Mouse (Mus musculus) monocyte, adult 2 months (primary cell): Measurements from ENCODE around the gene Ankrd63.

ENCODE experiments used
- DNase-seq, 2 experiments: peaks; one replicate each; pipeline ENCODE4 v3.0.0; 2022; ENCODE audit warnings: low spot score in 2 of 2, low read depth in 1 of 2

Ankrd63 gene

DNA sequence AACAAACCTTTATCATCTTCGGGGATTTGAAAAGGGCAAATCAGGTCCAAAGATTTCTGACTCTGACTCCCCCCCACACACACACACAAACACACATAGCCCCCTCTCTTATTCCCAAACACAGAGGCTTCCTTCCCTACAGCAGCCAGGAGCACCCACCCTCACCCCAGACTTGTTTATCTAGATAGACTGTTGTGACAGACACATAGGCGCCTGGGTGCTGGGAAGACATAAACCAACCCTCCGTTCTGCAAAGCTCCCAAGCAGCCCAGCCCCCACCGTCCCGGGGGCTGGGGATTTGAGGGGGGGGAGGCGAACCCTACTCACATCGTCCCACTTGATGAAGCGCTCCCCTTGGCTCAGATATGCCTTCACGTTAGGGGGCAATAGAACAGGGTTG is 24.1 kb upstream of the Ankrd63 start:
- no peak for DNase-seq

DNA sequence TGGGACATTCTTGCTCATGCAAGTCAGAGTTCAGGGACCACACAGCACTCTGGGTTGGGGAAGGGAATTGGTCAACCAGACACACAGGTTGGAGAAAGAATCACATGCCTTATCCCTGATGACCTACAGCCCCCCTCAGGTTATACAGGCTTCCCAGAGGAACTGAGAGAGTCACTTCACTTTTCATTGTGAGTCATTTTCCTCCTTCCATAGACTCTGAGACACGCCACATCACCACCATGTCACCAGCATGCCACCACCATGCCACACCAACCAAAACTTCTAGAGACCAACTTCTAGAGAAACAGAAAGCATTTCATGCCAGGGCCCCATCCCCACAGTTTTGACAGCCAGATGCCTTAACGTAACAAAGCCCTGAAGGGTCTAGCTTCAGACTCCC is 23.1 kb upstream of the Ankrd63 start:
- DNase-seq = no peak

DNA sequence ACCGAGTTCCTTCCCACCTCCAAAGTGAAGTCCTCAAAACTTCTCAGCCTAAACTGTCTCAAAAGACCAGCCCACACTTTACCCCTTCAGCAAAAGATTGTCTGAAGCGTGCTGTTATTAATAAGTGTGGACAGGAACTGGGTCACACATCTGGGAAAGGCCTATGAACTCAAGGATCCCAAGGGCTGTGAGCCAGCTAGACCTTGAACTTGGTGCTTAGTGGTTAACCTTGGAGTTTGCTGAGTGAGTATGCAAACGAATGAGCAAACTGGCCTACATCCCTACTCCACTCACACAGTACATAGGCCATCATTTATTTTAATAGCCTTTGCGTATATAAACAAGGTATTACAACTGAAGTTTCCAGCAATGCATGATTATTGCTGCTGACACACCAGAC is 21.7 kb upstream of the Ankrd63 start:
- DNase-seq = no peak

DNA sequence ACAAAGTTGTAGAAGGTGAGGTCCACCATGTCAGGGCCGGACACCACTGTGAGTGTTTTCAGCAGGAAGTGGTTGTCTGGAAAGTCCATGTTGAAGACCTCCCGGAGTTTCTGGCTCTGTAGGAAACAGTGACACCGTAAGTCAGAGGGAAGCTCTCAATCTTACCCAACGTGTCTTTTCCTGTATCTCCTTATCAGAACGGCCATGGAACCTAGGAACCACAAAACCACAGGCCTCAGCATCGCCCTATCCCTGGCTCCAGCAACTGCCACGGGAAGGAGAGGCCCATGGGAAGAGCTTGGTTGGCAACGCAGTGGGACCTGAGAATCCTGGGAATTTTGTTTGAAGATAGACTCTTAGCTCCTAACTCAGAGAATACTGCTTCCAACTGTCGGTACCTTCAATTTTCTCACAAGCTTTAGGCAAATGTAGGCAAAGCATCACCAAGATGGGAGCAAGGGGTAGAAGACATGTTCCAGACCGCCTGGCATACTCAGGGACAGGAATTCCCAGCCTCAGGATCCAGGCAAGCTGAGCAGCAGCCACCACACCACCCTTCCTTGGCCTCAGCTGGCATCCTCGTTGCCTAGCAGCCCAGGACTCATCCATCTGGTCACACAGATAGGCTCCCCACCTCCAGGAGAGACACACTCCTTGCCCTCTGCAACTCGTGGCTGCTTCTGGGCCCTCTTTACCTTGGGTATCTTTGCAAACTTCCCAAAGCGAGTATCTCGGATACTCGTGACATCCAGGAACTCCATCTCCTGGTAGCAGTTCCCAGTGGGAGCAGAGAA is 20.1 kb upstream of the Ankrd63 start:
- DNase-seq = no peak

DNA sequence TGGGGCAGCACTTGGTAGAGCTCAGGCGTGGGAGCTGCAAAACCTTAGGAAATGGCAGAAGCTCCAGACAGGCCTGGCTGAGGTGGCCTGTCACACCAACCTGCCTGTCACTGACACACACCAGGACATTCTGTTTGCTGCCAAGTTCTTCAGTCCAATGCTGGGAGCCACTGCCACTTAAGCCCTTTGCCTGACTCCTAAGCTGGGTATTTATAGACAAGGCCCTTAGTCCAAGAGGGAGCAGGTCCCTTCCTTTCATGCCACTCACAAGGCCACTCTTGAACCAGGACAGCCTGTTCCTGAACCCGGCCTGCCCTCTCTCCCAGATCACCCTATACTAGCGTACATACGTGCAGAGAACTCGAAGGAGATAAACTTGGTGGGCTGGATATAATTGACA is 12.9 kb upstream of the Ankrd63 start:
- DNase-seq = no peak

DNA sequence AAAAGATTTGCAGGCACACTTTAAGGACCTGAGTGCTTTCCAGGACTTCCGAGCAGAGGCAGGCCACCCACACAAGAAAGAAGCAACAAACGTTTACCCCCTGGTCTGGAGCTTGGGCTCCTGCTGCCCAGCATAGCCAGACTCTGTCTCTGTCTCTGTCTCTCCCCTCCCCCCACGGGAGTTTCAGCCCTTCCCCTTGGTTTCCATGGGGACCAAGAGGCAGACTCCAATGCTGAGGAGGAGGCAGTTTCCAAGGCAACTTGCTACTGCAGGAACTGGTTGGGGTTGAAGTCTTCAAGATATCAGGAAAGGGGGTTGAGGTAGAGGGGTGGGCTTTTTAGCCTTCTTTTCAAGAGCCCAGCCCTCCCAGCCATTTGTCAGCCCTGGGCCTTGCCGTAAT is 10.5 kb upstream of the Ankrd63 start:
- DNase-seq = no peak

DNA sequence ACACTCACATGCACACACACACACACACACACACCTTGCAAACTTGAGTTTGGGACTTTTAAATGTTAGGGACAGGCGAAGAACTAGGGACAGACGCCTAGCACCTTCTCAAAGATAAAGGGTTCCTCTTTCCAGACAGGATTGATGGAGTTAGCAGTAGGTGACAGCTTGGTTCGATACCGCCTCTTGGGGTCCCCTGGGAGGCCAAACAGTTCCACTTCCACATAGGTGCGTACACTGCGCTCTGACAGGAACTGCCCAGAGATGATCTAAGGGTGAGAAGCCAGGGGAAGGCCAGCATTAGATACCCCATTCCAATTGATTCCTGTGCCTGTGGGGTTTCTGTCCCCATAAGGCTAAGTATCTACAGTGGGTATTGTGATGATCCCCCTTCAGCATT is 9.9 kb upstream of the Ankrd63 start:
- DNase-seq = no peak

DNA sequence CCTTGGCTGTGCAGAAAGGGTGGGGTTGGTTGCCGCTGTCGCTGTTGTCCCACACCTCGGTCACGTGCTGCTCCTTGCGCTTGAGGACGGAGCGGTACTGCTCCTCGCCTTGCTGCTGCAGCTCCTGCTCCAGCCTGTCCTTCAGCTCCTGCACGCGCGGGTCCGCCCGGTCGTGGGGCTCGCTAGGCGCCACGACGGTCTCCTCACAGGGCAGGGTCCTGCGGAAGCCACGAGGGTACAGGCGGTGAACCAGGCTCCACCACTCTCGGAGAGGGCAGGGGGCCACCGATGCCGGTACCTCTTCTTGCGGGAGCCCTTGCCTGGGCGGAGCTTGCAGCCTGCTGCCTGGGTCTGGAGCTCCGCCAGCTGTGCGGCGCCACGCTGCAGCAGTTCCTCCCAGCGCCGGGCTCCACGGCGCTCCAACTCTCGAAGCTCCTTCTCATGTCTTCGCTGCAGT is 7.3 kb upstream of the Ankrd63 start:
- DNase-seq = no peak

DNA sequence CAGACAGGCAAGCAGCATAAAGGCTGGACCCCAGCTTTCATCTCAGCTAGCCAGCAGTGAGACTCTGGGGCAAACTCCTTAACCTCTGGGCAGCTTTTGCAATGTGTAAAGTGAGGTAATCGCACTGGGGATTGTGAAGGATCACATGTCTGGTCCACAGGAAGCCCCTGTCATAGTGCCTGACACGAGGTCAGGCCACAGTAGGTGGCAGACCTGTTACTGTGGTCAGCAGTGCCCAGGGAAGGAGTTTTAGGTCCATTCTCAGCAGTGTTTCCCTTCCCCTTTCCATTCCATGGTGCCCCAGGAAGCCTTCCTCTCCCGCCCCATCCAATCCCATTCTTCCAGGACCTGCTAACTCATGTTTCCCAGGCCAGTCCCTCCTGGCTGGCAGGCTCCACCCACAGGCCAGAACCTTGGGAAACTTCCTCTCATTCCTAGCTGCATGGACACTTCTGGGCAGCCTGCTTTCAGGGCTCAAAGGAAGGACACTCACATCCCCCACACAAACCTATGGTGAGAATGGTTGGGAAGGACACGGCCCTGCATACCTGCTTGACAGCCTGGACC is 6.0 kb upstream of the Ankrd63 start:
- DNase-seq = no peak

DNA sequence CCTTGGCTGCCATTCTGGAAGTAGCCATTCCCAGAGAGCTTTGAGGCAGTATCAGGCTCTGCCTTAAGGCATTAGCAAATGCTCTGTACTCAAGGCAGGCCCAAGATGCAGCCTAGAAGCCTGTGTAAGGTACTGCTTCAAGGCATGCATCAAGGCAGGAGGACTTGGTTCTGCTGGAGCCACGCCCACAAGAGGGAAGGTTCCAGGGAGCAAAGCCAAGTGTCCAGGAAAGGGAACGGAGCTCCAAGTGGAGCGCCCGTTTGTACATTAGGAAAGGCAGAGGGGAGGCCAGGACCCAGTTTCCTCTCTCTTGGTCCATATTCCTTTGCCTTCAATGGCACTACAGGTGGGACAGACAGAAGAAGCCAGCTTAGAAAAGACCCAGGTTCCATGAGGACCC is 4.7 kb upstream of the Ankrd63 start:
- DNase-seq = no peak

DNA sequence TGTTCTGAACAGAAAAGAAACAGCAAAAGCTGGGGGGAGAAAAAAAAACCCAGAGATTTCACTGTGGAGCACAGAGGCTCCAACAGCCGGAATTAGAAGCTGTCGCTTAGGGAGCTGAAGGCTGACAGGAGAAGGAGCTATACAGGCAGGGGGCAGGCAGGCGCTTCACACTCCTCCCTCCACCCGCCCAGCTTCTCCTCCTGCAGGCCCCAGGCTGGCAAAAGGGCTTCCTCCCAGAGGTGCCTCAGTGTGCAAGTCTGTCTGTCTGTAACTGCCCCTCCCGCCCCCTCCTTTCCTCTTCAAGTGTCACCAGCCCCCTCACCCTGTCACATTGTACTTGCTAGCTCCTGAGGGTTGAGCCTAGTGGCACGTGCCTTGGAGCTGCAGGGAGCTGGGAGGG is 2.7 kb upstream of the Ankrd63 start:
- no peak for DNase-seq

DNA sequence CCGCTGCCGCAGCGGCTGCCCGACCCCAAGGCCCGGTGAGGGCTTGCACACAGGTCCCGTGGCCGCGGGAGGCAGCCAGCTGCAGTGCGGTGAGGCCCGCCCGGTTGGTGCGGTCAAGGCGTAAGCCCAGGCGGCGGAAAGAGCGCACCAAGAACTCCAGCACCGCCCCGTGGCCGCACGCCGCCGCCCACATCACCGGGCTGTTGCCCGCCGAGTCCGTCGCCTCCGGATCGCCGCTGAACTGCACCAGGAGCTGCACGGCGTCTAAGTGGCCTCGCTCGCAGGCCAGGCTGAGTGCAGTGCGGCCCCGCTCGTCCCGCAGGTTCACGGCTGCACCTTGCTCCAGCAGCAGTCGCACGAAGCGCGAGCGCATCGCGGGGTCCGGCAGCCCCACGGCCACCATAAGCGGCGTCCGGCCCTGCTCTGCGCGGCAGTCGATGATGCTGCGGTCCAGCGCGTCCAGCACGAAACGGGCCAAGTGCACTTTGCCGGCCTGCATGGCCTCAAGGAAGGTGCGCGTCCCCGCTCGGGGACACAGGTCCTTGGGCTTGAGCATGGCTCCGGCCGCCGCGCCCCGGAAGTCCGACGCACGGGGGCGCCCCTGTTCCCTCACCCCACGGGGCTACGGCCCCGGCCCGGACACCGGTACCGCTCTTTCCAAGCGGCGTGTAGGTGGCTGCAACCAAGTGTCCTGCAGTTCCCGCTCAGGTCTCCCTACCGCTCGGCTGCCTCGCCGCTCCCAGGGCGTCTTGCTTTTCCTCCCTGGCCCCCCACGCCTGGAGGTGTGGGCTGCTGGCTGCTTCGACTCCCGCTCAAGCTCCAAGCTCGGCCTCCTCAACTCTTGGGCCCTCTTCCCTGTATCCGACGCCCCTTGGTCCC is 641 bp downstream of the Ankrd63 start:
- DNase-seq = no peak

DNA sequence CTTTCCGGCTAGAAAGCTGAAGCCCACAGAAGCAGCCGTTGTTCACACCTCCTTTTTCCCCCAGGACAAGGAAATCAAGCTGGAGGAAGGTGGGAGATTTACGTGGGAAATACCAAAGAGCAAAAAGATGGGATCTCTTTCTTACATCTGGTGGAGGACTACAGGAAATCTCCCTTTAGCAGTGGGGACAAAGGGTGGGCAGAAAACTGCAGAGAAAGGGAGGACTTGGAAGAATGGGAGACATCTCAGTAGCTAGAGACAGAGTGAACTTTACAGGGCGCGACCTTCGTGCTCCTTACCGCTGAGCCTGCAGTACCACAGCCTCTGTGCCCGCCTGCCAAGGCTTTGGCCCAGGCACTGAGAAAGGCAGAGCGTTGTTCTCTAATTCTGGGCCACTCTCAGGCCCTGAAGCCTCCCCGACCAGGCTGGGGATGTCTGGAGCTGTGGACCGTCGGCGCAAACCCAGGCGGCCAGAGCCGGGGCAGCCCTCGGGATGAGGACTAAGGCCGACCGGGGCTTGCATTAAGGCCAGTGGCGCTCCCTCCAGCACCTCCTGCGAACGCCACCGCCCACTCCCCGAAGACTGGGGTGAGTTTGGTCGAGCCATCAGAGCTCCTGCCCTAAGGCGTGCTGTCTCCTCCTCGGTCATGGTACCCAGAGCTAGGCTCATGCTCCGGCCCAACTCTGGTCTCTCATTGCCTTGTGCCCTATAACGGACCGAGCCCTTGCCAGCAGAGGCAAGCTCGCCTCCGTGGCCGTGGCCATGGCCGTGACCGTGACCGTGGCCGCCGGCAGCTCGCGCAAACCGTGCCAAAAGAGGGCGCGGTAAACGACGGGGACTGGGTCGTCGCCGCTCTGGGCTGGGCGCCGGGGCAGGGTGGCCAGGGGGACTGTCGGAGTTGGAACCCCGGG is 1.5 kb downstream of the Ankrd63 start:
- no peak for DNase-seq

DNA sequence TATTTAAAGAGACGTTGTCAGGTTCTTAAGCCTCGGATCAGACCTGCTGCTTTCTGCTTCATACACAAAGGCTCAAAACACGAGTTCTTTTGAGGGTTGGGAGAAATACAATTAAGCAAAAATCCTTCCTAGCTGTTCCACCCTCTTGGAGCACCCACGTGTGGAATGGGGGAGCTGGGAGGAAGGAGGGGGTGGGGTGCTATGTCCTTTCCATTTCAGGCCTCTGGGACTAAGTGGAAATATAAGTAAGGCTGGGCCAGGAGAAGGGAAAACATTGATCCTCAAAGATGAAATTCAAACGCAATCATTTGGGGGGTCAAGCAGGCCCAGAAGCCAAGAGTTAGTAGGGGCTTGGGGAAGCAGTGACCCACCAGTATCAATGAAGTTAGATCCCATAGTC is 2.6 kb downstream of the Ankrd63 start:
- DNase-seq = no peak

DNA sequence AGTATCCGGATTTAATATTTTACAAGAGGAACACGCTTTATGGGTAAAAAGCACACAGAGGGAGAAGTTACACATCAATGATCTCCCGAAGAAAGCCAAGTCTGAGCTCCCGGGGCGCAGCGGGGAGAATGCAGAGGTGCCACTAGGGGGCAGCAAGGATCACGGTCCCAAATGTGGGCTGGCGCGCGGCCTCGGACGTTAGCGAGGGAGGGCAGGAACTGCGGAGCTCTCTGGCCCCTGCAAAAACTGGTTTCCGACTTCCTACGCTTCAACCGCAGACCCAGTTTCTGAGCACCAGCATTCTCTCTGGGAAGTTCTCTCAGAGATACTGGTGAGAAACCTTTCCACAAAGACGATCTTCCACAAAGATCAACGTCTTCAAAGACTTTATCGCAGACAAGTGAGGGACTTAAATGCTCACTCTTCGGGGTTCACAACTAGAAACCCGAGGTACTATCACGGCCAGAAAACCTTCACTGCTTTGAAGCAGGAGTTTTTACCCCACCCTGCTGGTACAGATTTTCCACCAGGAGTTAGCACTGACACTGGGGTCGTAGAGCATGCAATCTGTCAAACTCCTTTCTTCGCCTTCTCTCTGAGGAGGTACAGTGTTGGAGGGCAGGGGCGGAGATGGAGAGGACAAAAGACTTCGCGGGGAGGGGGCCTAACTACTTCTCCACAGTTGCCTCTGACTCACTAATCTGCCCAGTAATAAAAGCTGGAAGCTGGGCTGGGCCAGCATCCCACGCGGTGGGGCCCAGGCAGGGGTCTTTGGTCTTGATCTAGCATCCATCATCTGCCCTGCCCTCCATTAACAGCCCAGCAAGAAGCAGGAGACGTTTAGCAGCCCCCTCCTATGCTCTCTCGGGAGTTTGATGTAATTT is 3.3 kb downstream of the Ankrd63 start:
- peak; percentile 33 to 69 for DNase-seq

DNA sequence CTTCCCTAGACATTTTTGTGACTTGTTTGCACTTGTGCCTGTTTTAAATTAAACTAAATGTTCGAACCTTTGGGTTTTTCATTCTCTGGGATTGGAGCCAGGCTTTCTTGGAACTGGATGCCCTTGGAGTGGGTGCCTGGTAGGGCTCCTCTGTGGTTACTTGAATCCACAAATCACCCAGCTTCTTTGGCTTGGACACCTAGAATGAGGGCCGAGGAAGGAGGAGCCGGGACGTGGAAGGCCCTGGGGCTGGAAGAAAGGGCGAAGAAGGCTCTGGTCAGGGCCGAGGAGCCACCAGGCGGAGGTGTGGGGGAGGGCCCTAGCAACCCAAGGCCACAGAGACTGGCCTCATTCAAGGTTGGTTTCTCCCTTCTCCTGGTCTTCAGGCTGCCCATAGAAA is 5.8 kb downstream of the Ankrd63 start:
- DNase-seq = no peak

DNA sequence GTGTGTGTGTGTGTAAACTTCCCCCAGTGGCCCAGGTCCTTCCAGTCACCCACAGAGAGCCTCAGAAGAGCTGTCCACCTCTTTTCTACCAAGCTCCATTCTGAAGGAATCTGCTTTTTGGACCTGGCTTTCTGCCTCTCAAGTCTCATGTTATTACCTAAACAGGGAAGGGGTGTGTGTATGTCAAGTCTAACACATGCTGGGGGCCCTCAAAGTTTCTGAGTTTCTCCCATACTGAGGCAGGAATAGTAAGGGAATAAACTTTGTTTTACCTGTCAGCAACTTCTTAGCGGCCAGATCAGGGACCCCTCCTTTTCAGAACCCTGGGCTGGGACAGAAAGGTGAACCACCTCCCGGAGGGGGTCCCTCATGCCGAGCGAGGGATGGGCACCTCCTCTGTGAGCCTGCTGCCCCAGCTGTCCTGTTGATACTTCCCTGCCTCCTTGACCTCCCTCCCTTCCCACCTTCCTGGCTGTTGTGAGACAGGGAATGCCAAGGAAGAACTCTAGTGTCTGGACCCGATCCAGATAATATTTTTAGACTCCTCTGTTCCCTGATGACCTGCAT is 6.4 kb downstream of the Ankrd63 start:
- DNase-seq = no peak

DNA sequence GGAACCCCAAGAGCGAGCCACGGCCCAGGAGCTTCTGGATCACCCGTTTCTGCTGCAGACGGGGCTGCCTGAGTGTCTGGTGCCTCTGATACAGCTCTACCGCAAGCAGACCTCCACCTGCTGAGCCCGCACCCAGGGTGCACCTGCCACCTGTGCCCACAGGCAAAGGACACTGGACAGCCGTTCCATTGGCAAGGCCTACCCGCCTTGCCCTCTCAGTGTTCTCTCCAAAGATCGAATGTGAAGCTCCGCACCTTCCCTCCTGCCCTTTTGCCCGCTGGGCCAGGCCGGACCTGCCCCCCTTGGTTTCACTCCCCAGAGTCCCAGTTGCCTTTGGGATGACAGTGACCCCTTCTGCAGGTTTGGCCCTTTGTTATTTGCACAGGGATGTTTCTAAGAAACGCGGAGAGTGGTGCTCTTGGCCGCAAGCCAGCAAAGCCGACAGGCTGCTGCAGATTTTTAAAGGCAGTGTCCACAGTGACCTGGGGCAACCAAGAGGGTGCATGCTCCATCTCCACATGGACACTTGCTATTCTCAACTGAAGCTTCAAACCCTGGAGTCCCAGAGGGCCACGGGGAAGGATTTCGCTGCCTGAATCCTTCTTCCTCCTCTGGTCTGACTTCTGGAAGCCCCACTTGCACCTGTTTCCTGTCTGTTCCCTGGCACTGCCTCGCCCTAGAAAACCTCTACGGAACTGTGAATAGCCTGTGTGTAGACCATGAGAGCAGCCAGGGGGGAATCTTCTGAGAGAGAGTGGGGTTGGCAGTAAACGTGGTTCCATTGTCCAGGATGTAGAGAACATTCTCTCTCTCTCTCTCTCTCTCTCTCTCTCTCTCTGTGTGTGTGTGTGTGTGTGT is 7.1 kb downstream of the Ankrd63 start:
- no peak for DNase-seq
